Mouse (Mus musculus): ENCODE measurements around the gene Vmn1r90. TPM values are rescaled to one million over a fixed set of nuclear protein-coding genes. Genes with fewer than 3 reads are reported as not detected.
"Not testable (repeated sequence)": the region's sequence is repeated elsewhere in the genome, so short reads cannot be mapped to it uniquely, and the experiment has no call there.

The Vmn1r90 gene
- total RNA-seq (2012; rRNA removed), result not detected in 2 replicates
- not detected for polyA plus RNA-seq (2012; ENCODE audit: insufficient read depth in 1 of 2, insufficient read length in 2 of 2, low read depth in 1 of 2, low replicate concordance in 2 of 2, missing spikeins in 1 of 2)

- no peak within 1 kb of the TSS for H3K27ac ChIP-seq (ENCODE audit: control insufficient read depth, low read depth, low read length)
- H3K36me3 ChIP-seq (ENCODE audit: control insufficient read depth in 1 of 2, insufficient read depth in 2 of 2, low read length in 2 of 2), result no peaks in the 10 kb centered on the region
- TF ChIP-seq POLR2AphosphoS5 (IDR thresholded peaks at IDR 0.05; ENCODE audit: borderline replicate concordance, low read depth, low read length), result no peak
- TF ChIP-seq USF1 (IDR thresholded peaks at IDR 0.05; ENCODE audit: low read depth, low read length), result no peak
- TF ChIP-seq SIN3A (IDR thresholded peaks at IDR 0.05; ENCODE audit: low read length), result no peak
- TF ChIP-seq ETS1 (IDR thresholded peaks at IDR 0.05; ENCODE audit: low read depth, low read length), result no peak
- TF ChIP-seq MEF2A (IDR thresholded peaks at IDR 0.05; ENCODE audit: extremely low read depth, insufficient replicate concordance, low read depth, low read length, poor library complexity, severe bottlenecking), result no peak
- no peak for TF ChIP-seq TAL1 (IDR thresholded peaks at IDR 0.05; ENCODE audit: low read length)
- TF ChIP-seq NRF1 (IDR thresholded peaks at IDR 0.05; ENCODE audit: insufficient read depth, low read depth, low read length, poor library complexity, severe bottlenecking), result no peak
- no peak for TF ChIP-seq MYC (IDR thresholded peaks at IDR 0.05; ENCODE audit: low read depth, low read length)
- no peak for TF ChIP-seq GATA1 (IDR thresholded peaks at IDR 0.05; ENCODE audit: low read depth, low read length)
- no peak for TF ChIP-seq ZNF384 (IDR thresholded peaks at IDR 0.05; ENCODE audit: low read depth, low read length)
- H3K27me3 ChIP-seq (ENCODE audit: control insufficient read depth in 1 of 2, insufficient read depth in 2 of 2, low read length in 2 of 2), result no peaks in the 10 kb centered on the region
- no peak for DNase-seq (ENCODE audit: low read depth, low spot score)
- H3K4me1 ChIP-seq (ENCODE audit: control insufficient read depth in 1 of 2, insufficient read depth in 2 of 2, low read length in 2 of 2), result no peaks in the 10 kb centered on the region
- no peaks in the 10 kb centered on the region for H3K79me2 ChIP-seq (ENCODE audit: control insufficient read depth, insufficient read depth, low read length, poor library complexity)
- H3K9ac ChIP-seq (ENCODE audit: control insufficient read depth, low read depth, low read length, poor library complexity, severe bottlenecking), result no peak within 1 kb of the TSS
- no peaks in the 10 kb centered on the region for H3K9me3 ChIP-seq (replicated peaks; ENCODE audit: insufficient read depth, low read length)
- no peak within 1 kb of the TSS for H3K4me3 ChIP-seq (ENCODE audit: control insufficient read depth in 1 of 2, insufficient read depth in 1 of 2, low read depth in 2 of 2, low read length in 2 of 2)
Observed at GRCm38 (mm10) chr7:14563406-14563805, at the start of gene Vmn1r90. Vmn1r90 (minus strand) TSS chr7:14563506.

DNA sequence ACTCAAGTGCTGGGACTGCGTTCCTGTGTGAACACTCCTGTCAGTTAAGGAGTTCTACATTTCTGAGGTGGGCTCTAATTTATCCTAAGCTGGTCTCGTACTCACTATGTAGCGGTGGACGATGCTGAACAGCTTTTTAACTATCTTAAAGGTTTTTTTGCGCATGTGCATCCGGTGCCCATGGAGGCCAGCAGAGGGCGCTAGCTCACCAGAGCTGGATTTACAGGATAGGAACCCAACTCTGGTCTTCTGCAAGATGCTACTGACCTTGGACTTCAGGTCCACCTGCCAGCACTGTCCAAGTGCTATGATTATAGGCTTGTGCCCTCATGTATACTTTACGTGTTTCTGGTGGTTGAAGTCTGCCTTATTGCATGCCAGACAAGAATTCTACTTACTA, 29.7 kb upstream of the Vmn1r90 start:
- DNase-seq (ENCODE audit: low read depth, low spot score), result peak; percentile 1
- H3K4me1 ChIP-seq (ENCODE audit: control insufficient read depth in 1 of 2, insufficient read depth in 2 of 2, low read length in 2 of 2); H3K9me3 ChIP-seq (replicated peaks; ENCODE audit: insufficient read depth, low read length); H3K27ac ChIP-seq (ENCODE audit: control insufficient read depth, low read depth, low read length); H3K9ac ChIP-seq (ENCODE audit: control insufficient read depth, low read depth, low read length, poor library complexity, severe bottlenecking); H3K79me2 ChIP-seq (ENCODE audit: control insufficient read depth, insufficient read depth, low read length, poor library complexity); H3K4me3 ChIP-seq (ENCODE audit: control insufficient read depth in 1 of 2, insufficient read depth in 1 of 2, low read depth in 2 of 2, low read length in 2 of 2); H3K27me3 ChIP-seq (ENCODE audit: control insufficient read depth in 1 of 2, insufficient read depth in 2 of 2, low read length in 2 of 2); H3K36me3 ChIP-seq (ENCODE audit: control insufficient read depth in 1 of 2, insufficient read depth in 2 of 2, low read length in 2 of 2): not testable (repeated sequence)
- TF ChIP-seq CTCF (IDR thresholded peaks at IDR 0.05 in 2 of 3, conservative IDR thresholded peaks at IDR 0.05 in 1 of 3; ENCODE audit: control insufficient read depth in 1 of 3, insufficient read depth in 1 of 3, low read depth in 2 of 3, low read length in 3 of 3, poor library complexity in 1 of 3, severe bottlenecking in 1 of 3), result peak; percentile 15 to 51 (median 24); a peak in 4 of 6 replicates
- TF ChIP-seq RAD21 (IDR thresholded peaks at IDR 0.05; ENCODE audit: low read depth, low read length), result peak; percentile 26

DNA sequence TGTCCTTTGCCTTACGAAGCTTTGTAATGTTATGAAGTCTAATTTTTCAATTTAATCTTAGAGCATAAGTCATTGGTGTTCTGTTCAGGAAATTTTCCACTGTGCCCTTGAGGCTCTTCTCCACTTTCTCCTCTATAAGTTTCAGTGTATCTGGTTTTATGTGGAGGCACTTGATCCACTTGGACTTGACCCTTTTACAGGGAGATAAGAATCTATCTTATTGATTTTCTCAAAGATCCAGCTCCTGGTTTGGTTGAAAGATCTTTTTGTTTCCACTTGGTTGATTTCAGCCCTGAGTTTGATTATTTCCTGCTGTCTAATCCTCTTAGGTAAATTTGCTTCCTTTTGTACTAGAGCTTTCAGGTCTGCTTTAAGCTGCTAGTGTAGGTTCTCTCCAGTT, 11.0 kb downstream of the Vmn1r90 start:
- DNase-seq (ENCODE audit: low read depth, low spot score), result no peak
- Histone ChIP-seq H3K4me3 (ENCODE audit: control insufficient read depth in 1 of 2, insufficient read depth in 1 of 2, low read depth in 2 of 2, low read length in 2 of 2) (no peak overlapping the region), H3K27me3 (ENCODE audit: control insufficient read depth in 1 of 2, insufficient read depth in 2 of 2, low read length in 2 of 2) (no peaks in the 10 kb centered on the region), H3K4me1 (ENCODE audit: control insufficient read depth in 1 of 2, insufficient read depth in 2 of 2, low read length in 2 of 2) (no peaks in the 10 kb centered on the region), H3K27ac (ENCODE audit: control insufficient read depth, low read depth, low read length) (no peak overlapping the region), H3K9me3 (replicated peaks; ENCODE audit: insufficient read depth, low read length) (no peaks in the 10 kb centered on the region), H3K36me3 (ENCODE audit: control insufficient read depth in 1 of 2, insufficient read depth in 2 of 2, low read length in 2 of 2) (no peaks in the 10 kb centered on the region), H3K79me2 (ENCODE audit: control insufficient read depth, insufficient read depth, low read length, poor library complexity) (no peaks in the 10 kb centered on the region), H3K9ac (ENCODE audit: control insufficient read depth, low read depth, low read length, poor library complexity, severe bottlenecking) (no peak overlapping the region)
- TF ChIP-seq POLR2A (IDR thresholded peaks at IDR 0.05; ENCODE audit: control insufficient read depth in 1 of 2, insufficient read depth in 1 of 2, low read depth in 1 of 2, low read length in 2 of 2, poor library complexity in 1 of 2), result no peak
- no peak for TF ChIP-seq POLR2AphosphoS2 (IDR thresholded peaks at IDR 0.05; ENCODE audit: low read length)
- no peak for TF ChIP-seq MEF2A (IDR thresholded peaks at IDR 0.05; ENCODE audit: extremely low read depth, insufficient replicate concordance, low read depth, low read length, poor library complexity, severe bottlenecking)
- no peak for TF ChIP-seq USF1 (IDR thresholded peaks at IDR 0.05; ENCODE audit: low read depth, low read length)
- TF ChIP-seq HCFC1 (IDR thresholded peaks at IDR 0.05; ENCODE audit: low read depth, low read length), result no peak
- TF ChIP-seq TCF12 (IDR thresholded peaks at IDR 0.05; ENCODE audit: low read depth, low read length), result no peak
- no peak for TF ChIP-seq RAD21 (IDR thresholded peaks at IDR 0.05; ENCODE audit: low read depth, low read length)
- TF ChIP-seq BHLHE40 (IDR thresholded peaks at IDR 0.05; ENCODE audit: borderline replicate concordance, low read depth, low read length), result no peak
- no peak for TF ChIP-seq GATA1 (IDR thresholded peaks at IDR 0.05; ENCODE audit: low read depth, low read length)
- no peak for TF ChIP-seq ZC3H11A (IDR thresholded peaks at IDR 0.05; ENCODE audit: low read depth, low read length)
- no peak for TF ChIP-seq POLR2AphosphoS5 (IDR thresholded peaks at IDR 0.05; ENCODE audit: borderline replicate concordance, low read depth, low read length)
- no peak for TF ChIP-seq ZNF384 (IDR thresholded peaks at IDR 0.05; ENCODE audit: low read depth, low read length)
- TF ChIP-seq MXI1 (IDR thresholded peaks at IDR 0.05; ENCODE audit: low read depth, low read length), result no peak
- TF ChIP-seq MAFK (IDR thresholded peaks at IDR 0.05; ENCODE audit: borderline replicate concordance, low read depth, low read length), result no peak
- TF ChIP-seq UBTF (IDR thresholded peaks at IDR 0.05; ENCODE audit: borderline replicate concordance, insufficient read depth, low read depth, low read length), result no peak
- no peak for TF ChIP-seq MAZ (IDR thresholded peaks at IDR 0.05; ENCODE audit: low read depth, low read length)
- no peak for TF ChIP-seq NELFE (IDR thresholded peaks at IDR 0.05; ENCODE audit: low read depth, low read length)
- no peak for TF ChIP-seq JUND (IDR thresholded peaks at IDR 0.05; ENCODE audit: low read depth, low read length)

Data from MEL (cell line).